Mouse (Mus musculus): Measurements from ENCODE around the gene Spag17. TPM values are rescaled to one million over a fixed set of nuclear protein-coding genes. Genes with fewer than 3 reads are reported as not detected.

Spag17 gene
- polyA plus RNA-seq, 1 experiment = not detected

GRCm38 (mm10) chr3:100180471-100180870 is 295.3 kb downstream of the Spag17 start:
- Histone ChIP-seq H3K4me3 (ENCODE audit: insufficient read depth, low read depth, low read length) (no peak overlapping the region), H3K27ac (ENCODE audit: insufficient read depth, low read depth, low read length) (no peak overlapping the region), H3K4me1 (ENCODE audit: control insufficient read depth, insufficient read depth, low read length) (no peaks in the 10 kb centered on the region)
- WGBS = 91% methylated on average over 3 of the region's 3 CpGs
- TF ChIP-seq POLR2A (IDR thresholded peaks at IDR 0.05; ENCODE audit: insufficient read depth, low read depth, low read length) (no peak), CTCF (IDR thresholded peaks at IDR 0.05; ENCODE audit: insufficient read depth, low read depth, low read length) (no peak)

- 10% methylated on average over 1 of the region's 1 CpGs for WGBS
- Histone ChIP-seq H3K4me1 (ENCODE audit: control insufficient read depth, insufficient read depth, low read length) (no peaks in the 10 kb centered on the region), H3K4me3 (ENCODE audit: insufficient read depth, low read depth, low read length) (no peak overlapping the region), H3K27ac (ENCODE audit: insufficient read depth, low read depth, low read length) (no peak overlapping the region)
- TF ChIP-seq POLR2A (IDR thresholded peaks at IDR 0.05; ENCODE audit: insufficient read depth, low read depth, low read length) (no peak), CTCF (IDR thresholded peaks at IDR 0.05; ENCODE audit: insufficient read depth, low read depth, low read length) (no peak)
These were observed 304.2 kb downstream of the Spag17 start for GRCm38 (mm10) chr3:100189444-100189843.

- H3K4me3 ChIP-seq (ENCODE audit: insufficient read depth, low read depth, low read length) = no peak overlapping the region
- H3K27ac ChIP-seq (ENCODE audit: insufficient read depth, low read depth, low read length) = no peak overlapping the region
- 72% methylated on average over 11 of the region's 11 CpGs for WGBS
- H3K4me1 ChIP-seq (ENCODE audit: control insufficient read depth, insufficient read depth, low read length) = no peaks in the 10 kb centered on the region
- no peak for TF ChIP-seq CTCF (IDR thresholded peaks at IDR 0.05; ENCODE audit: insufficient read depth, low read depth, low read length)
- TF ChIP-seq POLR2A (IDR thresholded peaks at IDR 0.05; ENCODE audit: insufficient read depth, low read depth, low read length) = no peak
These were observed 304.7 kb downstream of the Spag17 start for GRCm38 (mm10) chr3:100189861-100190260.

All from olfactory bulb, adult 2 months (tissue).